Mouse (Mus musculus) stomach, embryonic 16.5 days (tissue): Measurements from ENCODE around the gene Mmgt2. TPM values are rescaled to one million over a fixed set of nuclear protein-coding genes. Genes with fewer than 3 reads are reported as not detected.

Experiments
- ATAC-seq: fragments of 200-750 bp; cut with Nextera tagmentation; 2 replicates; pipeline ENCODE4 v1.8.0; 2017; ENCODE audit warnings: moderate number of reproducible peaks, moderate TSS enrichment; ENCODE audit not compliant: insufficient read depth, low FRiP score
- H3K27ac ChIP-seq: fragments of 300-500 bp; sonication (generic); 2 replicates; pipeline ENCODE4 v1.5.1; 2014; ENCODE audit warnings: low read length
- H3K27me3 ChIP-seq: fragments of 300-500 bp; sonication (generic); 2 replicates; pipeline ENCODE4 v1.6.1; 2014; ENCODE audit warnings: low read length, control low read depth, mixed read lengths; ENCODE audit not compliant: control insufficient read depth, insufficient read depth
- H3K36me3 ChIP-seq: fragments of 300-500 bp; sonication (generic); 2 replicates; pipeline ENCODE4 v1.6.1; 2014; ENCODE audit warnings: low read length; ENCODE audit not compliant: control insufficient read depth, insufficient read depth
- H3K4me1 ChIP-seq: fragments of 300-500 bp; sonication (generic); 2 replicates; pipeline ENCODE4 v1.6.1; 2014; ENCODE audit warnings: low read length, control low read depth, mixed read lengths; ENCODE audit not compliant: control insufficient read depth, insufficient read depth
- H3K4me2 ChIP-seq: fragments of 300-500 bp; sonication (generic); 2 replicates; pipeline ENCODE4 v1.6.1; 2014; ENCODE audit warnings: low read depth, low read length, mixed read lengths
- H3K4me3 ChIP-seq: fragments of 300-500 bp; sonication (generic); replicated peaks from 2 replicates; pipeline ENCODE4 v1.5.1; 2014; ENCODE audit warnings: mild to moderate bottlenecking, low read length
- H3K9ac ChIP-seq: fragments of 300-500 bp; sonication (generic); 2 replicates; pipeline ENCODE4 v1.6.1; 2014; ENCODE audit warnings: low read length
- H3K9me3 ChIP-seq: fragments of 300-500 bp; sonication (generic); replicated peaks from 2 replicates; pipeline ENCODE4 v1.6.1; 2016; ENCODE audit warnings: low read length, control low read depth; ENCODE audit not compliant: control insufficient read depth
- WGBS: fragments of 180-500 bp; shearing (Covaris S2); extraction: QIAGEN DNeasy Blood & Tissue Kit; methylation state at CpG from one replicate; pipeline ENCODE4 v1.1.7; 2014; 5-methylcytosine and 5-hydroxymethylcytosine counted together
- polyA plus RNA-seq: library from polyadenylated mRNA; unstranded; fragments of >200 nt; fragmentation: Nextera tagmentation; extraction: Ambion mirVana; gene quantifications from 2 replicates; pipeline ENCODE4 v1.2.1, GENCODE M21; 2015

Gene Mmgt2
- polyA plus RNA-seq, 1 experiment from 2014 or later, result 42.1 TPM

DNA sequence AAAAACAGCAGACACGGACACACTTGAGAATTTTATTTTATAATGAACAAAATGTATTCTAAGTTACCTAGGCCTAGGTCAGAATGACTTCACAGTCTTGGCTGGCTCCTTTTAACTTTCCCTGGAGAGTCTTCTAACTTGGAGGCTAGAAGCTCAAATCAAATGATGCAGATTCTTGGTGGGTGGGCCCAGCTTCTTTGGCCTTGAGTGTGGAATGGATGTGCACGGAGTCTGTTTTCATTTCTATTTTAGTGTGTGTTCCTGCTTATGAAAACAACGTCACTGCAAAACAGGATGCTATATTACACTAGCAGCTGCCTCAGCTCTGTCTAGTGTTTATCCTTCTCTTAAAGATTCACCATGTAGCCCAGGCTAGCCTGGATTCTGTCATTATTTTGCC lies 13.1 kb upstream of the Mmgt2 start:
- no peaks in the 10 kb centered on the region for H3K36me3 ChIP-seq
- no peak overlapping the region for H3K4me2 ChIP-seq
- 62% methylated on average over 3 of the region's 3 CpGs for WGBS
- no peak for ATAC-seq
- no peak overlapping the region for H3K27ac ChIP-seq
- no peak overlapping the region for H3K4me3 ChIP-seq
- no peaks in the 10 kb centered on the region for H3K27me3 ChIP-seq
- no peaks in the 10 kb centered on the region for H3K9me3 ChIP-seq
- peaks cover 25% of the 10 kb centered on the region for H3K4me1 ChIP-seq
- no peak overlapping the region for H3K9ac ChIP-seq

DNA sequence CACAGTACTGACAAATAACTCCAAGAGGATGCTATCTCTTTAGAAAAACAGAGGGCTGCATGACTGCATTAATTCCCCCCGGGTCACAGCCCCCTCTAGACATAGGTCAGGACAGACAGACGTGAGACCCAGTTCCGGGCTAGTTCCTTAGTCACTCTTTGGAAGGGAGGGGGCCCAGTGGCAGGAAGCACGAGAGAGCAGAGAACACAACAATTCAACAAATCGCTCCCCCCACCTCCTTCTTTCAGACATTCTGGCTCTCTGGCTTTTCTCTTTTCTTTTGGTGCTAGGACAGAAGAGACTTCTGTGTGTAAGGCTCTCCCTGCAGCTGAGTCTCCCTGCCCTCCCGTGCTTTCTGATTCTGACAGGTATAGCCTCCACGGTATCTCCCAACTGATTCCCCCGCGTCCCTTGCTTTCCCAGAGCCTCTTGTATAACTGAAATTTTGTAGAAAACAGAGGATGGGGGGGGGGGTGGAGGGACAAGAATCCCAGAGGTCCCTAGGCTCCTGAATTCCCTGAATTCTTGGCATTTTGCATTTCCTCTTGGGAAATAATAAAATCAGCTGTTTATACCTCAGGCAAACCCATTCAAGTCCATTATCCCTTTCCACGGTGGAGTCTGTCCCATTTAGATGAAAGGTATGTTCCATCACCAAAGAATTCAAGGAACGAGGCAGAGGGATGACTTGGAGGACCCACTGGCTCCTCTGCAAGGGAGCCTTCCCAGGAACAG lies 12.2 kb upstream of the Mmgt2 start:
- no peaks in the 10 kb centered on the region for H3K36me3 ChIP-seq
- no peak for ATAC-seq
- no peaks in the 10 kb centered on the region for H3K27me3 ChIP-seq
- H3K27ac ChIP-seq, result no peak overlapping the region
- 0 out of 2 replicates have a peak overlapping the region, but pooled peaks have one; percentile 18 for H3K9ac ChIP-seq
- no peaks in the 10 kb centered on the region for H3K9me3 ChIP-seq
- WGBS, result 62% methylated on average over 11 of the region's 11 CpGs
- no peak overlapping the region for H3K4me3 ChIP-seq
- peaks cover 19% of the 10 kb centered on the region for H3K4me1 ChIP-seq
- H3K4me2 ChIP-seq, result no peak overlapping the region

GRCm38 (mm10) chr11:62636840-62637221 lies 11.6 kb upstream of the Mmgt2 start:
- Histone ChIP-seq H3K4me2 (no peak overlapping the region), H3K36me3 (no peaks in the 10 kb centered on the region), H3K27ac (no peak overlapping the region), H3K4me3 (no peak overlapping the region), H3K4me1 (peaks cover 19% of the 10 kb centered on the region), H3K9ac (no peak overlapping the region), H3K9me3 (no peaks in the 10 kb centered on the region), H3K27me3 (no peaks in the 10 kb centered on the region)
- 65% methylated on average over 3 of the region's 3 CpGs for WGBS
- ATAC-seq, result 0 out of 2 replicates have a peak, but pooled peaks have one; percentile 47

DNA sequence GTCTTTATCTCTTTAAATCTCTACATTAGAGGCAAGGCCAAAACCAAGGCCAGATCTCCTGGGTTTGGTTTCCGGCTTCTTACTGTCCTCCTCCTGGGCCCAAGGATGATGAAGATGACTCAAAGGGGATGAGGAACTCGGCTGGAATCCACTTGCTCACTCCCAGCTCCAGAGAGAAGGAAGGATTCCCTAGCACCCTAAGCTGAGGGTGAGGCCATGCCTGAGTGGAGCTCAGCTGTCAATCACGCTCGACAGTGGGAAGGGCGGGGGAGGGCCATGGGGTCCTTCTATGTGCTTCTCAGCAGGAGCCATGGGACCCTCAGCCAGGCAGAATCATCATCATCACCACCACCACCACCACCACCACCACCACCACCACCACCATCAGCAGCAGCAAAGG lies 11.1 kb upstream of the Mmgt2 start:
- no peaks in the 10 kb centered on the region for H3K27me3 ChIP-seq
- peaks cover 21% of the 10 kb centered on the region for H3K4me1 ChIP-seq
- 76% methylated on average over 5 of the region's 5 CpGs for WGBS
- no peak overlapping the region for H3K27ac ChIP-seq
- H3K36me3 ChIP-seq, result no peaks in the 10 kb centered on the region
- no peak overlapping the region for H3K4me3 ChIP-seq
- H3K9me3 ChIP-seq, result no peaks in the 10 kb centered on the region
- H3K9ac ChIP-seq, result no peak overlapping the region
- H3K4me2 ChIP-seq, result no peak overlapping the region
- ATAC-seq, result no peak

DNA sequence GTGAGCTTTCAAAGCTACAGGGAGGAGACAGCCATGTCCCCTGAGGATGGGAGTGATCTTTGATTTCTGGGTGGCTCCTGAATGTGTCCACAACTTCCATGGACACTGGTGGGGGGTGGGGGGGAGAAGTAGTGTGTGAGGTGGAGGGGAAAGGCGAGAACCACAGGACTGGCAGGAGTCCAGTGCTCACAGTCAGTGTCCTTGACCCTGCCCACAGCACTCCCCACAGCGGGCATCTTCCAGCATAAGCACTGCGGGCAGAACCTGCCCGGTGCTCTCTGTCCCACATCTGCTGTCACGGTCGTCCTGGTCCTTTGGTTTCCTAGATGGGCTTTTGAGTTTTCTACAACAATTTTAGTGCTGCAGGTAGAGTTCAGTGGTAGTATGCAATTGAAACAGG lies 10.7 kb upstream of the Mmgt2 start:
- WGBS, result 89% methylated on average over 6 of the region's 6 CpGs
- no peak for ATAC-seq
- Histone ChIP-seq H3K27ac (no peak overlapping the region), H3K9ac (no peak overlapping the region), H3K4me3 (no peak overlapping the region), H3K4me2 (no peak overlapping the region), H3K27me3 (no peaks in the 10 kb centered on the region), H3K4me1 (peaks cover 25% of the 10 kb centered on the region), H3K9me3 (no peaks in the 10 kb centered on the region), H3K36me3 (no peaks in the 10 kb centered on the region)

GRCm38 (mm10) chr11:62638402-62638801 lies 10.1 kb upstream of the Mmgt2 start:
- no peaks in the 10 kb centered on the region for H3K27me3 ChIP-seq
- H3K9ac ChIP-seq, result no peak overlapping the region
- no peak overlapping the region for H3K4me2 ChIP-seq
- no peak overlapping the region for H3K4me3 ChIP-seq
- WGBS, result 89% methylated on average over 4 of the region's 4 CpGs
- peaks cover 30% of the 10 kb centered on the region for H3K4me1 ChIP-seq
- no peaks in the 10 kb centered on the region for H3K9me3 ChIP-seq
- H3K27ac ChIP-seq, result no peak overlapping the region
- H3K36me3 ChIP-seq, result no peaks in the 10 kb centered on the region
- ATAC-seq, result no peak

GRCm38 (mm10) chr11:62640378-62640777 lies 8.1 kb upstream of the Mmgt2 start:
- Histone ChIP-seq H3K27me3 (no peaks in the 10 kb centered on the region), H3K9me3 (no peaks in the 10 kb centered on the region), H3K4me2 (no peak overlapping the region), H3K4me3 (no peak overlapping the region), H3K27ac (no peak overlapping the region), H3K9ac (no peak overlapping the region), H3K4me1 (peaks cover 42% of the 10 kb centered on the region), H3K36me3 (no peaks in the 10 kb centered on the region)
- ATAC-seq, result no peak
- WGBS, result 73% methylated on average over 3 of the region's 3 CpGs

GRCm38 (mm10) chr11:62642023-62642844 lies 6.2 kb upstream of the Mmgt2 start:
- H3K4me2 ChIP-seq, result no peak overlapping the region
- H3K27ac ChIP-seq, result peak overlapping the region; percentile 16; the same call in 1 of the 2 replicates
- 59% methylated on average over 11 of the region's 11 CpGs for WGBS
- 0 out of 2 replicates have a peak overlapping the region, but pooled peaks have one; percentile 19 for H3K9ac ChIP-seq
- peaks cover 44% of the 10 kb centered on the region for H3K4me1 ChIP-seq
- H3K36me3 ChIP-seq, result no peaks in the 10 kb centered on the region
- H3K4me3 ChIP-seq, result no peak overlapping the region
- ATAC-seq, result no peak
- H3K27me3 ChIP-seq, result no peaks in the 10 kb centered on the region
- no peaks in the 10 kb centered on the region for H3K9me3 ChIP-seq

DNA sequence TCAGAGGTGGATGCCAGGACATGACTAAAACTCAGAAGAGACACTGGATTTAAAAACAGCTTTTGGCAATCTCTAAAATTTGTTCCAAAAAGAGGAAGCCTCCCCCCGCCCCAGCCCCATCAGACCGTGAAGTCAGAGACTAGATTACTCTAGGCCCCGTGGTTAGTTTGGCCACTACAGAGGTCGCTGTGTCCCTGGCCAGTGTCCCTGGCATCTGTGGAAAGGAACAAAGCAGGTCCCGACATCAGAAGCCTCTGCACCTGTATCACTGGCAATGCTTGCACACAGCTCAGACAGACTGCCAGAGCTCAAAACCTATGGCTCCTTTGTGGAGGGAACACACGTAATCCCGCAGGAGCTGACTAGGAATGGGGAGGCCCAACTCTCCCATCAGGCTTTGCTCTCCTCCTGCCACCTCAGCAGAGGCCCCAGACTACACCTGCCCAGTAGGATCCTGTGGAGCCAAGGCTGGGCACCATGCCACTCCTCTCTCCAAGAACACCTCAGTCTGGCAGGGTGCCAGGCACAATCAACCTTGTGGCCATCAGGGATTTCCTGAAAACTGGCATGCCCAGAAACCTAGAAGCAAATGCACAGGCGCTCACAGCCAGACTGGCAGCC lies 5.3 kb upstream of the Mmgt2 start:
- Histone ChIP-seq H3K4me2 (no peak overlapping the region), H3K9me3 (no peaks in the 10 kb centered on the region), H3K4me3 (no peak overlapping the region), H3K27me3 (no peaks in the 10 kb centered on the region), H3K4me1 (peaks cover 47% of the 10 kb centered on the region), H3K9ac (0 out of 2 replicates have a peak overlapping the region, but pooled peaks have one; percentile 17), H3K27ac (peak overlapping the region; percentile 9), H3K36me3 (no peaks in the 10 kb centered on the region)
- 68% methylated on average over 8 of the region's 8 CpGs for WGBS
- ATAC-seq, result peak; percentile 72
